Mouse (Mus musculus): ENCODE measurements around the gene Thsd4.

Thsd4 gene

DNA sequence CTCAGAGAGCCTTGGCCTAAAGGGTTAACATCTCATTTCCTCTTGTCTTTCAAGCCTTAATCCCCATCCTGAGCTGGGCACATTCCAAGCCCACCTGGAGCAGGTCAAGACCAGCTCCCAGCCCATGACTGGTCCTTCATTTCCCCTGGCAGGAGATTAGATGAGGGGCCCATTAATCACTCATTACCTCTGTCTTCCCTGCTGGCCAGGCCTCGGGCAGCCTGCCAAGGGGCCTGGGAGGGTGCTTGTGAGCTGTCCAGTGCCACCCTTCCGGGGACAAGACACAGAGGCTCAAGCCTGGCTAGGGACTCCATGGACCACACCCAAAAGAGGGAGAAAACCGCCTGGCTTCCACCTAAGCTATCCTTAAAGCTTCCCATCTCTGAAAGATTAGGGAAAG lies 3.6 kb downstream of the Thsd4 start:
- no peak for DNase-seq (ENCODE audit: extremely low spot score, low read depth, low spot score)

DNA sequence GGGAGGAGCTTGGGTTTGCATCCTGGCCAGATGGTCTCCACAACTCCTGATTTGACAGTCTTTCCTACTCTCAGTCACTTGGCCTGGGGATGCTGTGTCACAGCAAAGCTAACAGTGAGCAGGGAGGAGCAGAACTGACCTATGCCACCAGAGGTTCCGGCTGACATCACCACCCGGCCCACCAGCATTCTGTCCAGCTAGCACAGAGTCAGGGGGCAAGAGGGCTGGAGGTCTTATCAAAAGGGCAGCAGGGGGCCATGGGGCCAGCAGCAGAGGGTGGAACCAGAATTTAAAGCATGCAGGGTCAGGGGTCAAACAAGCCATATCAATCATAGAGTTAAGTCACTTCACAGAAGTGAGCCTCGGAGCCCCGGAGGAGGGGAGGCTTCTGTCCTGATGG lies 4.7 kb downstream of the Thsd4 start:
- no peak for DNase-seq (ENCODE audit: extremely low spot score, low read depth, low spot score)

GRCm38 (mm10) chr9:60516379-60516778 lies 5.5 kb downstream of the Thsd4 start:
- no peak for DNase-seq (ENCODE audit: extremely low spot score, low read depth, low spot score)

GRCm38 (mm10) chr9:60513329-60513788 lies 8.5 kb downstream of the Thsd4 start:
- DNase-seq (ENCODE audit: extremely low spot score, low read depth, low spot score), result no peak

DNA sequence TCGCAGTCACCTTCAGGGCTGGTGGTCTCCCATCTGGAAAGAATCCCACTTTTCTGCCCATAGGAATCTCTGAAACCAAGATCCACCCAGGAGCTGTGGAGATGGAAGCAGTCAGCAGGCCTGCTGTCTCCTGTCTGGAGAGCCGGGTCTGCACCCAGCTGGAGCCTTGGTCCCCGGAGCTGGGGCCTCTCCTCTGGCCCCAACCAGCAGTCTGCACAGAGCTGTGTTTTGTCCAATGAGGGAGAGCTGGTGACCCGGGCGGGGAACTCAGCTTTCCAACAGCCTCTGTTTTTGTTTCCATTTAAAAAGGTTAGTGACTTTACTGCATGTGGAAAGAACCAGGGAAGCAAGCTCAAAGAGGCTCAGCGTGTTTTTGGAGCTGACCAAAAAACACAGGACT lies 11.0 kb downstream of the Thsd4 start:
- DNase-seq (ENCODE audit: extremely low spot score, low read depth, low spot score), result no peak

DNA sequence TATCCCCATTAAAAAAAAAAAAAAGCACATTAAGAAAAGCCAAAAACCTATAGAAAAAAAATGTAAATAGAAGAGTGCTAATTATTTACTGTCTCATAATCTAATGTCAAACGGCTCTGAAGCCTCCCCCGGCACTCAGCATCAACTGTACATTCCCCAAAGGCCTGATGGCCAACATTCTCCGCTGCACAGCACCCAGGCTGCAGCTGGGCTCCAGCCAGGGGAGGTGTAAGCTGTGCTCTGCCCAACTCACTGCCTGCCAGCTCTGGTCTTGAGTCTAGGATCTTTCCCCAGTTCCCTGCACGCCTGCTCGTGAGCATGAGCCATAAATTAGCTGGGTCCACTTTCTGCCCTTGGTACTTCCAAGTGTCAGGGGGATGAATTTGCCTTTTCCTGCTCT lies 15.7 kb downstream of the Thsd4 start:
- no peak for DNase-seq (ENCODE audit: extremely low spot score, low read depth, low spot score)

DNA sequence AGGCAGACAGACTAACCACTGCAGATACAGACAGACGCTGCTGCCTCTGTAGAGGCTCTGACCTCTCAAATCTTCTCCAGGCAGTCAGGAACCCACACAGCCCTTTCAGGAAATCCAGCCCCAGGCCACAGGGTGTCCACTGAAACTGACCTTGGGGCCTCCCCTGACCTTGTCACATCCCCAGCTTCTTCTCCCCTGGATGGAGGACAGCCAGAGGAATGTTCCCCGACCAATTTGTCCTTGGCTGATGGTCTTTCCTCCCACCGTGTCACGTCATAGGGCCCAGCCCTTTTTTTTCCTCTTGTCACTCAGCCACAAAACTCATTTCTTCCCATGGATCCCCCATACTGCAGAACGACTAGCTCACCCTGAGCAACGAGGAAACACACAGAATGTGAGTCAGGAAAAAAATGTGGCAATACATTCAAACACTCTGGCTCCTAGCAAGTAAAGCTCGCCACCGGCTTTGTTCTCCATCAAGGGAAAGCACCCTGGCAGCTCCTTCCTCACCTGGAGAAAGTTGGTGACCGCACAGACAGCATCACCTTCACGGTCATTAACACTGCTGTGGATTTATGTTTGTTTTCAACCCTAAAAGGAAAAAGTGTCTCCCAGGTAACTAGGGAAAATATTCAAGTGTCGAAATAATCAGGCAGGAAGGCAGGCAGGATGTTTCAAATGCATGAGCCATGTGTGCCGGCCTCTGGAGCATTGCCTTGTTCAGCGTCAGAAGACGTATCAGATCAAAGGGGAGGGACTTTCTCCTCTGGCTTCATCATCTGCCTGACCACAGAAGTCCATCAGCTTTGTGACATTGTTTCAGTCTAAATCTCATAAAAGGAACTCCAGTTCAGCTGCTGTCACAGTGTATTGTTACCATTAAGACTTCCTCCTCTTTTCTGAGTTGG lies 17.2 kb downstream of the Thsd4 start:
- no peak for DNase-seq (ENCODE audit: extremely low spot score, low read depth, low spot score)

DNA sequence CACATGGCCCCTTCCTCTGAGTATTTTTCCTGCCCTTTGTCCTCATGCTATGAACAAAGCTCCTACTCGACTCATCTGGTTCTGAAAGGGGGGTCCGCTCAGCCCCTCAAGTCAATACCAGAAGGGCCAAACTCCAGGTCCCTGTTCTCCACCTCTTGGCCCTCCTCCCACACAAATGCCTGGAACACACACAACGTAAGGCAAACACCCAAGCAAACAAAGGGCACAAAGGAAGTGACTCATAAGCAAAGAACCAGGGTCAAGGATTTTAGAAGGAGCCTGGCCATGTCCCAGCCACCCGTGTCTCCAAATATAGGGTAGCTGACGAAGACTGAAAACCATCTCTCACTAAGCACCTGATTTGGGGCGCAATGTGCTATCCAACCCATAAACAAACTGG lies 19.6 kb downstream of the Thsd4 start:
- no peak for DNase-seq (ENCODE audit: extremely low spot score, low read depth, low spot score)

DNA sequence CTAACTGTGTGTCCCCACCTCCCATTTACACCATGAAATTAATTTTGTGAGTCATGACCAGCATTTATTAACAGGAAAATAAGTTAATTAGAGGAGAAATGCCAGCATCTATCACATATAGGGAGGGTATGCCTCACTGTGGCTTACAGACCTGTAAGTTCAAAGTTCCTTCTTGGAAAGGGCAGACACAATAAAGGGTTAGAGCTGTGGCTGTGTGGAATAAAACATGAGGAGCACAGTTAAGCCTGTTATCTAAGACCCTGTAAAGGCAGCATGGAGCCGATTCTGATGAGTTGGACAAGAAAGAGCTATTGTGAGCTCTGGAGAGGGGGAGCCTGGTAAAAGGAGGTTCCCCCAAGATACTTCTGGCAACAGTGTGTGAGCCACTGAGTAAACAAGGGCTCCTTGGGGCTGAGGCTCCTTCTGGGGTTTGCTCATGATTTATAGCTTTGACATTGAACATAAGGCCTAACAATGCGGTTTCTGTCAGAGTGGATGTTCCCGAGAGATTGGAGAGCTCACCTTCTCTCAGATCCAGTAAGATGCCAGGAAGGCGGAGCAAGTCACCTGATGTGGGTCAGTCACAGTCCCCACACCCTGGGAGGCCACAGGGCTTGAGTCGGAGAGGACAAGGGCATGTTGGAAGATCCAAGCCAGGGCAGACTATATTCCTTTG lies 20.2 kb downstream of the Thsd4 start:
- DNase-seq (ENCODE audit: extremely low spot score, low read depth, low spot score), result no peak

DNA sequence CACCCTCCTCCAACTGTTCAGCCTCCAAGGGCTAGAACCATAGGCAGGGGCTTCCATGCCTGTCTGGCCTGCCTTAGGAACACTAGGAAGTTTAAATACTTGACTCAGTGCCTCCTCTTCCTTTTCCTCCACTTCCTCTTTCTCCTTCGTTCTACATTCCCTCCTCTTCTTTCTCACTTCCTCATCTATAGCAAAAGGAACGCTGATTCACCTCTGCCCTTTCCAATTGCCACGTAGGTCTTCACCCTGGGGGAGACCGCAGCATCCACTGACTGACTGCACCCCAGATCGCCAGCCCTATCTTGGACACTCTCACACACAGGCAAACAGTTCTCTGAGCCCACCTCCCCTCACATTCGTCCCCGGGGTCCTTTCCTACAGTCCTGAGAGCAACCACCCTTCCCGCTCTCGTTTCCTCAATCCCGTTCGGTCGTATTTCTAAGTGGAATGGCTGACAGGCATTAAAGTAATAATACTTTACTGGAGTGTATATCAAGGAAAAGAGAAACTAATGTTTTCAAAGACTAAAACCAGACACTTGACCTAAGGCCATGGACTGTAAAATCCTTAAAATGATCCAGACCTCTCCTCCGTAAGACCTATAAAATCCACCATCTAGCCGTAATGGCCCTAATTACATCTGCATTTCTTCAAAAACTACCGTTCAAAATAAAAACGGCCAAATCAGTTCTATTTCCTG lies 29.4 kb downstream of the Thsd4 start:
- DNase-seq (ENCODE audit: extremely low spot score, low read depth, low spot score), result peak; percentile 60

DNA sequence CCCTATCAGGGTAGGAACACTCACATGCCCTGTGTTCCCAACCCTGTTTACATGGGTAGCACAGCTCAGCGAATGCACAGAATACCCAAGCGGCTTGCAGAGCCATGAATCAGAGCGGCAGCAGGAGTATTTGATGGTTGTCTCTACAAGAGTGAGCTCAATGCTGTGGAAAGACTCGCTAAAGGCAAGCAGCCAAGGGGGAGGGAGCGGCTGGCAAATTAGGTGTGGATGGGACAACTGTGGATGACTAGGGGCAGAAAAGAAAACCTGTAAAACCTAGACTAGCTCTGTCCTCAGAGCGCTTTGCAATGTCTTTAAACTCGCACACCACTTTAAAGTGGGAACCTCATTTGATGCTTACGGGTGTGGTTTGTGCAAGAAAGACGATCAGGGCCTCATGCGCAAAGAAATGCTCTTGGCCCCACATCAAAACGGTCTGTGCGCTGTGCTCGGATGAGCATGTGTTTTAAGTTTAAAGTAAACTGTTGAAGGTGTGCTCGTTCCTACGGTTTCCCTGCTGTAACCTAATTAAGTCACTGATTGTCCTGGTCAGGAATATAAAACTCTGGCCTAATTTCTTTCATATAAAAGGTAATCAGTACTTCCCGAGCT lies 30.3 kb downstream of the Thsd4 start:
- no peak for DNase-seq (ENCODE audit: extremely low spot score, low read depth, low spot score)

DNA sequence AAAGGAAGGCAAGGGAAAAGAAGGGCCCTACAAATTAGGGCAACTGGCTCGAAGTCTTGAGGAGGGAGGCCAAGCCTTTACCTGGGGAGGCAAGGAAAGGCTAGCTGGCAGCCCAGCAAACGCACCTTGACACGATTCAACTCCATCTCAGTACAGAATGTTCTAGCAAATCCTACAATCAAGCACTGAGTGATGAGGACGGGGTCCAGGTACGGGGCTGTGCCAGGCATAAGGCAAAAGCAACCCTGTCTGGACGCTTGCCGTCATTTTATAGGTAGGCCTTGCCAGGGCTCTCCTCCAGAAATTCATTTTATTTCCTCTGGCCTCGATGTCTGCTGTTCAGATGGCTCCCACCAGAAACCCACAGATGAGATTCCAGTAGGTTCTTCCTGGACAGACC lies 30.8 kb downstream of the Thsd4 start:
- no peak for DNase-seq (ENCODE audit: extremely low spot score, low read depth, low spot score)

GRCm38 (mm10) chr9:60488816-60489215 lies 33.0 kb downstream of the Thsd4 start:
- no peak for DNase-seq (ENCODE audit: extremely low spot score, low read depth, low spot score)

- DNase-seq (ENCODE audit: extremely low spot score, low read depth, low spot score), result no peak
Measured at GRCm38 (mm10) chr9:60482165-60482564, 39.7 kb downstream of the Thsd4 start.

DNA sequence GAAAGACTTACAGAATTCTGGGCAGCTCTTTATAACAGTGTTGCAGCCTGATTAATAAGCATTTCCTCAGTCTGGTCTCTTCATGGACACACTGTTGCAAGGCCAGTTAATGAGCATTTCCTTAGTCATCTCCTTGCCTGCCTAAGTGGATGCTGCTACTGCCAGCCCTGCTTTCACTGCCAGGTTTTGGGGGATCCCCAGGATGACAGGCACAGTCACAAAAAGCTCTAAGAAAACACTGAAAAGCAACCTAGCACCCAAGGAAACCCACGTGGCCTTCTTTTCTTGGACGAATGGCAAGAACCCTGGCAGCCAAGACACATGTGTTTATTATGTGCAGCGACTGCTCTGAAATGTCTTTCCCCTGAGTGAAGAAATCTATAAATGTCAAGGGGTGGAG lies 41.8 kb downstream of the Thsd4 start:
- no peak for DNase-seq (ENCODE audit: extremely low spot score, low read depth, low spot score)

DNA sequence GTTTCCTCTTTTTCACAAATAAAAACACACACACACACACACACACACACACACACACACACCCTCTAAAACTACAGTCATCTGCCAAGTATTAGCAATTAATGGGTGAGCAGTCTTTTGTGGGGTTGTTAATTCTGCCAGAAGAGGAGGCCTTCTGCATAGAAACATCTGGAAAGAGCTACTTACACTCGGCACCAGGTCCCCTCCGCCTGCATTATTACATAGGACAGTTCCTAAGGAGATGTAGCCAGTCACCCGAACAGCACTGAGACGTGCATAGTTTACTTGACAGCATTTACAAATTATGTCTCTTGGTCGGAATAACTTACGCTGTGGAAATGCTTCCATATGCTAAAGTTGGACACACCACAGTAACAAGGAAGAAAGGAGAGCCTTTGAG lies 43.0 kb downstream of the Thsd4 start:
- DNase-seq (ENCODE audit: extremely low spot score, low read depth, low spot score), result no peak

GRCm38 (mm10) chr9:60477991-60478750 lies 43.7 kb downstream of the Thsd4 start:
- no peak for DNase-seq (ENCODE audit: extremely low spot score, low read depth, low spot score)

GRCm38 (mm10) chr9:60460010-60460982 lies 61.5 kb downstream of the Thsd4 start:
- DNase-seq (ENCODE audit: extremely low spot score, low read depth, low spot score), result no peak

DNA sequence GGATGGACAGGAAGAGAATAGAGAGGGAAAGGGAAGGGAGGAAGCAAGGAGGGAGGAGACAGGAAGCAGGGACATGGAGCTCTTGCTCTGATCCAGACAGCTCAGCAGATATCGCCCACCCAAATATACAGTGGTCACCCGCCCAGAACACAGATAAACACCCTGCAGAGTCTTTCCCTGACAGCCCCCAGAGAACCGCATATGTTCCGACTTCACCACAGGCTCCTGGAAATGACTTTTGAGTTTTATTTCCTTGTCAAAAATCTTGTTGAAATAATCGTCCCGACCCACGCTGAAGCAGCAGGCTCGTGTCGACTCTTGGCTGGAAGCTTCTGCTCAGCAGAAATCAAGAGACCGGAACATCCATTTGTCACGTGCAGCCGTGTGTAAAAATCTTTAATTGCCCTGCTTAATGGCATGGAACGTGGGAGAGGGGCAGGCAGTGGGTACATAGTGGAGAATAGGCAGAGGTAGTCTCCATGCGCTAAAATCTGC lies 63.3 kb downstream of the Thsd4 start:
- no peak for DNase-seq (ENCODE audit: extremely low spot score, low read depth, low spot score)

Data from hindlimb bud, embryonic 11.5 days (tissue).